Mouse (Mus musculus): Measurements from ENCODE around the gene Cnksr2. TPM values are rescaled to one million over a fixed set of nuclear protein-coding genes. Genes with fewer than 3 reads are reported as not detected.

Gene Cnksr2
- total and polyA plus RNA-seq, 3 experiments: not detected

DNA sequence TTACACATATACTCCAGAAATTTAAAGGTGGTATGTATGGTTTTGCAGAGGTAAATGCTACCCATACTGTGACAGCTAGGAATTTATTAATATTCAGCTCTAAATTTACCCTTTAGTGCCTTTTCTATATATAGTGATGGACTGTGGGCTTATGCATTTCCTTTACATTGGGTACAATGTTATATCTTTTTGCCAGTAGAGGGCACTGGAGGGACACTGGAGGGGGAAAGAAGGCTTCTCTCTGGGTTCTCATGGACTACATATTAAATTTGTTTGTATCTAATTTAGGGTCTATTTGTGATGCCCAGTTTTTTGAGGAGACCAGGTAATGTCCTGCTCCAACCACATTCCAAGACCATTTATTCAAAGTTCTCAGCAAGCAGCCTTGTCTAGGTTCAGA, 91.4 kb downstream of the Cnksr2 start:
- Histone ChIP-seq H3K9ac (ENCODE audit: insufficient read depth, low read depth) (no peak overlapping the region), H3K27me3 (replicated peaks) (no peaks in the 10 kb centered on the region), H3K27ac (ENCODE audit: insufficient read depth, low read depth) (no peak overlapping the region), H3K4me1 (ENCODE audit: control insufficient read depth in 1 of 2, insufficient read depth in 2 of 2) (no peaks in the 10 kb centered on the region), H3K79me2 (replicated peaks; ENCODE audit: control insufficient read depth, extremely low read depth, insufficient read depth, poor library complexity, severe bottlenecking) (no peaks in the 10 kb centered on the region), H3K36me3 (replicated peaks in 1 of 2; ENCODE audit: control insufficient read depth in 1 of 2, insufficient read depth in 1 of 2, low read length in 1 of 2) (no peaks in the 10 kb centered on the region), H3K4me3 (replicated peaks in 1 of 3; ENCODE audit: low read depth in 2 of 3, low read length in 2 of 3, poor library complexity in 1 of 3) (no peak overlapping the region), H3K4me2 (ENCODE audit: insufficient read depth, low read depth, poor library complexity, severe bottlenecking) (no peak overlapping the region), H3K9me3 (replicated peaks; ENCODE audit: low read length) (no peaks in the 10 kb centered on the region)
- in situ Hi-C loops (cut with MboI; ENCODE audit: low pct_ligation_motif_present, low pct_unique_long_range_greater_than_20kb, low sequenced_read_pairs) (no loop called here), dilution Hi-C loops (cut with MboI; ENCODE audit: extremely low pct_ligation_motif_present, extremely low pct_unique_long_range_greater_than_20kb, low sequenced_read_pairs) (no loop called here)
- peak; percentile 24 for DNase-seq (ENCODE audit: extremely low read depth)
- TF ChIP-seq SIN3A (IDR thresholded peaks at IDR 0.05; ENCODE audit: low read length) (no peak), CTCF (conservative IDR thresholded peaks at IDR 0.05 in 1 of 2, IDR thresholded peaks at IDR 0.05 in 1 of 2; ENCODE audit: low read depth in 2 of 2, low read length in 2 of 2) (peak; percentile 20 to 57; a peak in 3 of 4 replicates), MAZ (IDR thresholded peaks at IDR 0.05; ENCODE audit: low read depth, low read length) (no peak), RAD21 (IDR thresholded peaks at IDR 0.05; ENCODE audit: low read depth, low read length) (peak; percentile 55), GABPA (IDR thresholded peaks at IDR 0.05; ENCODE audit: insufficient replicate concordance, low read depth, low read length) (no peak), SMC3 (IDR thresholded peaks at IDR 0.05; ENCODE audit: low read depth, low read length) (peak; percentile 44)

DNA sequence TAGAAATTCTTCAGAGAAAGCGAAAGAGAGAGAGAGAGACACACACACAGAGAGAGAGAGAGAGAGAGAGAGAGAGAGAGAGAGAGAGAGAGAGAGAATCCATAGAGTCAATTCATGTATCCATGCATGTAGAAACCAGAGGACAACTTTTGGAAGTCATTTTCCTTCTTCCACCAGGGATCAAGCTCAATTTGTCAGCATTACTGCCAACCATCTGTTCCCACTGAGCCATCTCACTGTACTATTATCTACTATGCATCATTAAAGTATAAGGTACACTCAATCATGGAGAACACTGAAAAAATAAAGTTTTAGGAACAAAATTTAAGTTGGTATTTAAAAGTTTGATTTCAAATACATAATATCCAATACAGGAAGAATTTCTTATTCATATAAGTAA, 93.8 kb downstream of the Cnksr2 start:
- dilution Hi-C loops (cut with MboI; ENCODE audit: extremely low pct_ligation_motif_present, extremely low pct_unique_long_range_greater_than_20kb, low sequenced_read_pairs) (no loop called here), in situ Hi-C loops (cut with MboI; ENCODE audit: low pct_ligation_motif_present, low pct_unique_long_range_greater_than_20kb, low sequenced_read_pairs) (no loop called here)
- H3K27ac ChIP-seq (ENCODE audit: insufficient read depth, low read depth): no peak overlapping the region
- H3K4me2 ChIP-seq (ENCODE audit: insufficient read depth, low read depth, poor library complexity, severe bottlenecking): no peak overlapping the region
- no peak for DNase-seq (ENCODE audit: extremely low read depth)
- H3K79me2 ChIP-seq (replicated peaks; ENCODE audit: control insufficient read depth, extremely low read depth, insufficient read depth, poor library complexity, severe bottlenecking): no peaks in the 10 kb centered on the region
- no peaks in the 10 kb centered on the region for H3K9me3 ChIP-seq (replicated peaks; ENCODE audit: low read length)
- no peak overlapping the region for H3K4me3 ChIP-seq (replicated peaks in 1 of 3; ENCODE audit: low read depth in 2 of 3, low read length in 2 of 3, poor library complexity in 1 of 3)
- no peaks in the 10 kb centered on the region for H3K36me3 ChIP-seq (replicated peaks in 1 of 2; ENCODE audit: control insufficient read depth in 1 of 2, insufficient read depth in 1 of 2, low read length in 1 of 2)
- H3K4me1 ChIP-seq (ENCODE audit: control insufficient read depth in 1 of 2, insufficient read depth in 2 of 2): no peaks in the 10 kb centered on the region
- TF ChIP-seq ELF1 (IDR thresholded peaks at IDR 0.05; ENCODE audit: low read depth, low read length) (no peak), POLR2AphosphoS2 (IDR thresholded peaks at IDR 0.05; ENCODE audit: low read depth, low read length) (no peak), EP300 (IDR thresholded peaks at IDR 0.05; ENCODE audit: low read length) (no peak), POLR2A (IDR thresholded peaks at IDR 0.05; ENCODE audit: low read depth, low read length) (no peak), IRF4 (IDR thresholded peaks at IDR 0.05; ENCODE audit: low read depth, low read length) (no peak), MAFK (IDR thresholded peaks at IDR 0.05; ENCODE audit: insufficient replicate concordance, low read length) (no peak), MAX (IDR thresholded peaks at IDR 0.05; ENCODE audit: low read length) (no peak), PAX5 (IDR thresholded peaks at IDR 0.05; ENCODE audit: low read length) (no peak), NELFE (IDR thresholded peaks at IDR 0.05; ENCODE audit: low read depth, low read length) (no peak), NRF1 (IDR thresholded peaks at IDR 0.05; ENCODE audit: low read depth, low read length) (no peak), SMC3 (IDR thresholded peaks at IDR 0.05; ENCODE audit: low read depth, low read length) (no peak), MAZ (IDR thresholded peaks at IDR 0.05; ENCODE audit: low read depth, low read length) (no peak), CTCF (conservative IDR thresholded peaks at IDR 0.05 in 1 of 2, IDR thresholded peaks at IDR 0.05 in 1 of 2; ENCODE audit: low read depth in 2 of 2, low read length in 2 of 2) (no peak), HCFC1 (IDR thresholded peaks at IDR 0.05; ENCODE audit: low read depth, low read length) (no peak)
- no peak overlapping the region for H3K9ac ChIP-seq (ENCODE audit: insufficient read depth, low read depth)
- H3K27me3 ChIP-seq (replicated peaks): no peaks in the 10 kb centered on the region
